ENCODE assay signal across 21 mouse cellular contexts in the genomic region with DNA sequence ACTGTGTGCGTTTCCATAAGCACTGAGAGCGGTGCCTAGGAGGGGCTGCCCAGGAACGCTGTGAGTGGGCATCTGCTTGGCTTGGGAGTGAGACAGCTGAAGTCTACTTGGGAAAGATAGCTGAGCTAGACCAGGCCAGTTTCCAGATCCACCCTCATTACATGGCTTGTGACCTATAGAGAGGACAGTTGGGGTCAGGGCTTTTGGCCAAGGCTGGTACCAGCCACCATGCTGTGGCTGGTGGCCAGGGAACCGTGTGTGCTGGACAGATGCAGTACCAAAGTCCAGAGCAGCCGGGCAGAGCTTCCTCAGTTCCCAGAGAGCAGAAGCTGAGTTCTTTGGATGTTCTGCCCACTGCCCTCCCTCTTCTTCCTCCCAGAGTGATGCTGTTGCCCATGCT. TPM values are rescaled to one million over a fixed set of nuclear protein-coding genes. Genes with fewer than 3 reads are reported as not detected.
DNase-seq lines count a peak whose midpoint lies in the region; ATAC-seq lines count a peak whose summit lies in the region.
"Had no signal": no experiment of that assay in that cellular context is flagged by ENCODE, and none has a peak within 500 bp of the region (broad histone marks: within the 10 kb centered on the region; RNA-seq: fewer than 3 reads in every experiment).

No protein-coding gene starts in this region.

- no peak for ATAC-seq in kidney, embryonic 15.5 days (replicated peaks; ENCODE audit: low FRiP score)
- ATAC-seq: CD4-positive, CD25-positive, alpha-beta regulatory T cell, adult 4 months; hindbrain, embryonic 16.5 days; Patski had no signal

- no peak overlapping the region for H3K4me3 ChIP-seq in kidney, embryonic 15.5 days (replicated peaks)
- H3K4me3 ChIP-seq: embryonic facial prominence, embryonic 13.5 days; heart, embryonic 15.5 days; liver, embryonic 13.5 days; lung, embryonic 15.5 days; midbrain, embryonic 12.5 days; neural tube, embryonic 13.5 days had no signal

- H3K9me3 ChIP-seq in kidney, embryonic 15.5 days (replicated peaks), result no peaks in the 10 kb centered on the region
- H3K9me3 ChIP-seq: embryonic facial prominence, embryonic 13.5 days; heart, embryonic 15.5 days; liver, embryonic 13.5 days; lung, embryonic 15.5 days; midbrain, embryonic 12.5 days; neural tube, embryonic 13.5 days had no signal

- WGBS in kidney, embryonic 15.5 days, result 87% methylated on average over 5 of the region's 5 CpGs

- H3K27me3 ChIP-seq in kidney, embryonic 15.5 days, result no peaks in the 10 kb centered on the region
- H3K27me3 ChIP-seq: embryonic facial prominence, embryonic 13.5 days; heart, embryonic 15.5 days; lung, embryonic 15.5 days; neural tube, embryonic 13.5 days; Patski had no signal

- H3K36me3 ChIP-seq in kidney, embryonic 15.5 days, result no peaks in the 10 kb centered on the region
- H3K36me3 ChIP-seq: embryonic facial prominence, embryonic 13.5 days; heart, embryonic 15.5 days; liver, embryonic 13.5 days; lung, embryonic 15.5 days; midbrain, embryonic 12.5 days; neural tube, embryonic 13.5 days had no signal

- no peak overlapping the region for H3K4me2 ChIP-seq in kidney, embryonic 15.5 days
- H3K4me2 ChIP-seq: embryonic facial prominence, embryonic 13.5 days; heart, embryonic 15.5 days; liver, embryonic 13.5 days; lung, embryonic 15.5 days; midbrain, embryonic 12.5 days; neural tube, embryonic 13.5 days had no signal

- peak; percentile 37 for DNase-seq in adrenal gland, postnatal 10 days
- DNase-seq in adrenal gland, postnatal 4 days (ENCODE audit: low spot score in 2 of 2), result no peak
- DNase-seq in heart, adult 18-20 months, result peak; percentile 45 to 64
- no peak for DNase-seq in heart, adult 9 months (ENCODE audit: low spot score in 2 of 2)
- peak; percentile 13 to 54 for DNase-seq in kidney, postnatal 25 days
- DNase-seq in adipocyte (ENCODE audit: low spot score), result peak; percentile 60
- DNase-seq in frontal cortex, postnatal 14 days (ENCODE audit: low spot score in 2 of 2), result no peak
- DNase-seq: cerebellum, adult 9-11 months; liver, embryonic 13.5 days; thymus, postnatal 14 days had no signal

- H3K9ac ChIP-seq in kidney, embryonic 15.5 days, result no peak overlapping the region
- H3K9ac ChIP-seq: embryonic facial prominence, embryonic 13.5 days; heart, embryonic 15.5 days; liver, embryonic 13.5 days; lung, embryonic 15.5 days; midbrain, embryonic 12.5 days; neural tube, embryonic 13.5 days had no signal

- H3K4me1 ChIP-seq in kidney, embryonic 15.5 days, result no peaks in the 10 kb centered on the region
- H3K4me1 ChIP-seq: liver, embryonic 13.5 days; lung, embryonic 15.5 days; neural tube, embryonic 13.5 days had no signal

- no peak overlapping the region for H3K27ac ChIP-seq in kidney, embryonic 15.5 days
- H3K27ac ChIP-seq: embryonic facial prominence, embryonic 13.5 days; heart, embryonic 15.5 days; liver, embryonic 13.5 days; lung, embryonic 15.5 days; macrophage; midbrain, embryonic 12.5 days; neural tube, embryonic 13.5 days had no signal

RNA-seq across cellular contexts. Expression of a gene that starts 7.6 kb away (rescaled TPM):
- 10 to 100 TPM; 13.9 to 20.8 TPM for total RNA-seq in adrenal gland, postnatal 10 days (2021)
- total RNA-seq in adrenal gland, postnatal 4 days (2021), result 1 to 10 TPM; 5.5 to 7.0 TPM
- total RNA-seq in heart, adult 18-20 months (2021), result 1 to 10 TPM; 4.1 to 6.2 TPM
- polyA plus RNA-seq in kidney, embryonic 15.5 days (2015; fragmentation: Nextera tagmentation; extraction: Ambion mirVana), result 2.2 and 3.5 TPM in 2 replicates
- total RNA-seq: hematopoietic stem cell, adult 5-6 weeks had no signal
- polyA plus RNA-seq: CD4-positive, CD25-positive, alpha-beta regulatory T cell, adult 4 months; macrophage had no signal

Comparison
In these comparisons a context has a peak if more than half of its experiments do, and no peak if none do; other contexts are left out.
1. DNase-seq: peak in adrenal gland, postnatal 10 days (single experiment), heart, adult 18-20 months (2 of 2), kidney, postnatal 25 days (2 of 2) and adipocyte (single experiment); none in adrenal gland, postnatal 4 days (0 of 2), heart, adult 9 months (0 of 2) and frontal cortex, postnatal 14 days (0 of 2).